Mouse (Mus musculus): ENCODE measurements around the gene Lmod1. TPM values are rescaled to one million over a fixed set of nuclear protein-coding genes. Genes with fewer than 3 reads are reported as not detected.

Gene Lmod1
- 7.1 TPM for polyA plus RNA-seq (2014; fragmentation: Illumina TruSeq; extraction: RNeasy Lipid Tissue Mini Kit (QIAGEN cat#74804); ENCODE audit: insufficient read depth, low read depth, low replicate concordance)

DNA sequence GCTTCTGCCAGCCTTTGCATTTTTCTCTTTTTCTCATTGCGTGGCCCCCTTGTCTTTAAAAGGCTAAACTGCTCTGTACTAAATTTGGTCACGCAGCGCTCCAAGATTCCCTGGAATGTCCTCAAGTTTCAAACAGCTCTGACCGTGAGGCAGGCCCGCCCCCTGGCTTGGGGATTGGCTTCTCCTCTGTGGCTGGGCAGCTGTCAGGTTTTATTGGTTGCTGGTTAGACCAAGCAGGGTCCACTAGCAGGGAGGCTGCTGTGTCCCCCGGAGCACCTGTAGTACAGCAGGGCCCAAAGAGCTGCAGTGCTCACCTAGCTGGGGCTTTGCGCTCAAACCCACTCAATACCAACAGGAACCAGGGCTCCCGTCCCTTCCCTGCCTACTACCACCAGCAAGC is at the start of gene Lmod1:
Lmod1 (plus strand) TSS at position 237 of the 400 bp plus-strand sequence.

GRCm38 (mm10) chr1:135283826-135284291 is 40.7 kb upstream of the Lmod1 start, which contains the start of gene Rnpep:
TSS of gene Rnpep (minus strand) at chr1:135284084.

DNA sequence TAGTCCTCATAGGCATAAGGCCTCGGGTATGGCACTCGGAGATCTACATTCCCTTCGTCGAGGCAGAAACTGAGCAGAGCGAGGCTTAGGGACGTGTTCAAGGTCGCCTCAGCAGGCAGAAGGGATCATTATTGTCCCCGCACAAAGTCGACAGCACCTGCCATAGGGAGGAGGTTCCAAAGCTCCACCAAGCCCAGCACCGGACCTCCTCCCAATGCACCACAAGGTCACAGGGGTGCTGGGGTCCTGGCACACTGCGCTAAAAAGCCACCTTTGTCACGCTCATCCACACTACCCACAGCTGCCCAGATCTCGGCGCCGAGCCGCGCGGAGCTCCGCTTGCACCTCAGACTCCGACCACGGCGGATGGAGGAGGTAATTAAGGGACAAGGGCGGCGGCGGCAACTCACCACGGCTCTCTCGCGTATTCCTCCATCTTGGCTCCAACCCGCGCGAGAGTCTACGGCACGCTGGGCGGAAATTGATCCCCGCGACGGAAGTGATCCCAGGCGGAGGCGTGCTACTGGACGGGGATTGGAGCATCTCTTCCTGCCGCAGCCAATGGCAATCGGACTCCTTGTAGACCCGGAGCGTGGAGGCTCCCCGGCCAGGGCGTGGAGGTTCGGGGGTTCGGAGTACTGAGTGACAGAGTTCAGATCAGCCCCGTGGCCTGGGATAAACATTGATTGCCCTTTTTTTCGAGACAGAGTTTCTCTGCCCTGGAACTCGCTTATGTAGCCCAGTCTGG is 11.1 kb upstream of the Lmod1 start, which contains the start of gene Timm17a:
Timm17a (minus strand) TSS at position 495 of the 748 bp plus-strand sequence.

GRCm38 (mm10) chr1:135374868-135375581 is 50.4 kb downstream of the Lmod1 start, which contains the start of gene Shisa4:
TSS of gene Shisa4 (minus strand) at chr1:135375237.

Other genes starting within 250 kb of the Lmod1 start
- gene Lgr6, start 219.5 kb upstream of the Lmod1 start, polyA plus RNA-seq (2014; fragmentation: Illumina TruSeq; extraction: RNeasy Lipid Tissue Mini Kit (QIAGEN cat#74804); ENCODE audit: insufficient read depth, low read depth, low replicate concordance): 2.3 TPM
- 2.6 TPM for gene Ptpn7, start 192.1 kb upstream of the Lmod1 start, polyA plus RNA-seq (2014; fragmentation: Illumina TruSeq; extraction: RNeasy Lipid Tissue Mini Kit (QIAGEN cat#74804); ENCODE audit: insufficient read depth, low read depth, low replicate concordance)
- 42.2 TPM for gene Arl8a, start 178.0 kb upstream of the Lmod1 start, polyA plus RNA-seq (2014; fragmentation: Illumina TruSeq; extraction: RNeasy Lipid Tissue Mini Kit (QIAGEN cat#74804); ENCODE audit: insufficient read depth, low read depth, low replicate concordance)
- 0.27 TPM for gene Gpr37l1, start 157.1 kb upstream of the Lmod1 start, polyA plus RNA-seq (2014; fragmentation: Illumina TruSeq; extraction: RNeasy Lipid Tissue Mini Kit (QIAGEN cat#74804); ENCODE audit: insufficient read depth, low read depth, low replicate concordance)
- 18.8 TPM for gene Elf3, start 66.2 kb upstream of the Lmod1 start, polyA plus RNA-seq (2014; fragmentation: Illumina TruSeq; extraction: RNeasy Lipid Tissue Mini Kit (QIAGEN cat#74804); ENCODE audit: insufficient read depth, low read depth, low replicate concordance)
- 43.3 TPM for gene Rnpep, start 40.7 kb upstream of the Lmod1 start, polyA plus RNA-seq (2014; fragmentation: Illumina TruSeq; extraction: RNeasy Lipid Tissue Mini Kit (QIAGEN cat#74804); ENCODE audit: insufficient read depth, low read depth, low replicate concordance)
- 64.8 TPM for gene Timm17a, start 11.0 kb upstream of the Lmod1 start, polyA plus RNA-seq (2014; fragmentation: Illumina TruSeq; extraction: RNeasy Lipid Tissue Mini Kit (QIAGEN cat#74804); ENCODE audit: insufficient read depth, low read depth, low replicate concordance)
- 5.9 TPM for gene Shisa4, start 50.4 kb downstream of the Lmod1 start, polyA plus RNA-seq (2014; fragmentation: Illumina TruSeq; extraction: RNeasy Lipid Tissue Mini Kit (QIAGEN cat#74804); ENCODE audit: insufficient read depth, low read depth, low replicate concordance)
- gene Ipo9, start 105.7 kb downstream of the Lmod1 start, polyA plus RNA-seq (2014; fragmentation: Illumina TruSeq; extraction: RNeasy Lipid Tissue Mini Kit (QIAGEN cat#74804); ENCODE audit: insufficient read depth, low read depth, low replicate concordance): 9.3 TPM

Measured in lung, adult 10 weeks (tissue).